Mouse (Mus musculus): ENCODE results near the gene Abca7.
A peak's percentile ranks its signal among the peaks of the same experiment; 100 is the strongest.
"Not testable (repeated sequence)": the region's sequence is repeated elsewhere in the genome, so short reads cannot be mapped to it uniquely, and the experiment has no call there.

Gene Abca7

DNA sequence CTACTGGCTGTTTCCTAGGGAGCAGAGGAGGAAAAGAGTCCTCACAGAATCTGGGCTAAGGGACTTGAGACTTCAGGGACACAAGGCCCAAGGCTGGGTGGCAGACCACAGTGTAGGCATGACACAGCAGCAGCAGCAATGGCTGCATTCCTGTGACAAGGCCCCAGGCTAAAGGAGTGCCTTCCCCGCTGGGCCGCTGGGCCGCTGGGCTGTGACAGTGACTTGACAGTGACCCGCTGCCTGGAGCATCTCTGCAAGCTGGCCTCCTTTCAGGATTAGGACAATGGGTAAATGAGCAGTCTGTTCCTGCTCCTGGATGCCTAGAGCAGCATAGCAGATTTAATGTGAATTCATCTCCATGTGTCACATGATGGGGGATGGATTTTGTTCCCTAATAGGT is 47.8 kb downstream of the Abca7 start:
- DNase-seq (ENCODE audit: extremely low spot score, low read depth, low spot score) = no peak

- DNase-seq (ENCODE audit: extremely low spot score, low read depth, low spot score) = not testable (repeated sequence)
Observed at GRCm38 (mm10) chr10:80045364-80045763, 49.1 kb downstream of the Abca7 start.

DNA sequence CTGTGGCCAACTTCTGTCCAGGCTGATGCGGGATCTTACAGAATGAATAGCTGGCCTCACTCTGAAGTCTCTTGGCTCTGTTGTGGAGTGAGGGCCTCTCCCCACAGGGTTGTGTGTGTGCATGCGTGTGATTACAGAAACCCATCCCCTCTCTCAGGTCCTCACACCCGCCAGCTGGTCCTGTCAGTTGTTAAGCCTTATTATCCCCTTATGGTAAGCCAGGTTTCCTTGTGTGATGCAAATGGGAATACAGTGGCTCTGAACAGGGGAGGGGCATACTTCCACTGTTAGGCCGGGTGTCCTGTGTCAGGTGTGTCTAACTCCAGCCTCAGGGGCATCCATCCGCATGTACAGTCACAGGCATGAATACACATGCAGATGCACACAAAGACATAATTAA is 49.5 kb downstream of the Abca7 start:
- no peak for DNase-seq (ENCODE audit: extremely low spot score, low read depth, low spot score)

DNA sequence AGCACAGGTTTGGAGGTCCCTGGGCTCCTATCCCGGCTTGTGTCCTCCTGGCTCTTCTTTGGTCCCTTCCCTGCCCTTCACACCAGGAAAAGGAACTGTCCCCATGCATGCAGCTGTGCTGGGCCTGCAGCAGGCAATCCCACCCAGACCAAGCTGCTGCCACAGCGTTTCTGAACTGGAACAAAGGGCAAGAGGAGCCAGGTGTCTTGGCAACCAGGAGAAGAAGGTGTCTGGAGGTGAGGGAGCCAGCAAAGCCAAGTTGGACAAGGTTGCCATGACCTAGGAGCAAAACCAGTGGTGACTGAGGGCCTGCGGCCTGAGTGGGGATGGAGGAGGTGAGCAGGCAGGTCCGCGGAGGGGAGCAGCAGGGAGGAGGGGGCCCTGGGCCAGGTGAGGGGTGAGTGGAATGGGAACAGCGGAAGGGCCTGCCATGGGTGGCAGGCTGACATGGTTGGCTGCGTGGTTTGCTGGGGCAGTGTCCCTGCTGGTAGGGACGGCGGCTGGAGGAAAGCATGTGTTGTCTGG is 50.8 kb downstream of the Abca7 start, which contains the start of gene Gpx4:
TSS of gene Gpx4 (plus strand) at position 126 of the 525 bp plus-strand sequence.
- no peak for DNase-seq (ENCODE audit: extremely low spot score, low read depth, low spot score)

DNA sequence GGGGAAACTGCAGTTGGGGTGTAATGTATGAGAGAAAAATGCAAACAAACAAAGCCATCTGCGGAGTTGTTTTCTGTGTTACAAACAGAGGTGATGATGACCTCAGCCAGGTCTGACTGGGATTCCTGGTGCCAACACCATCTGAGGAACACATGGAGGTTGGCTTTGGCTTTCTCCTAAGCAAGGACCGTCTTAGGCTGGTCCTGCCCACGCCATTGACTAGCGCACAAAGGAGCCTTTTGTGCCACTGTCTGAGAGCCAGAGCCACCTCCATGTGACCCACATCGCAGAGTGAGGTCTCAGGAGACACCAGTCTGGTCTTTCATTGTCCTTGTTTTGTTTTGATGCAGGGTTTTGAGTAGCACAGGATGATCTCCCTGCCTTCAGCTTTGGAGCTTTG is 52.1 kb downstream of the Abca7 start:
- no peak for DNase-seq (ENCODE audit: extremely low spot score, low read depth, low spot score)

GRCm38 (mm10) chr10:80048834-80049233 is 52.5 kb downstream of the Abca7 start:
- no peak for DNase-seq (ENCODE audit: extremely low spot score, low read depth, low spot score)

DNA sequence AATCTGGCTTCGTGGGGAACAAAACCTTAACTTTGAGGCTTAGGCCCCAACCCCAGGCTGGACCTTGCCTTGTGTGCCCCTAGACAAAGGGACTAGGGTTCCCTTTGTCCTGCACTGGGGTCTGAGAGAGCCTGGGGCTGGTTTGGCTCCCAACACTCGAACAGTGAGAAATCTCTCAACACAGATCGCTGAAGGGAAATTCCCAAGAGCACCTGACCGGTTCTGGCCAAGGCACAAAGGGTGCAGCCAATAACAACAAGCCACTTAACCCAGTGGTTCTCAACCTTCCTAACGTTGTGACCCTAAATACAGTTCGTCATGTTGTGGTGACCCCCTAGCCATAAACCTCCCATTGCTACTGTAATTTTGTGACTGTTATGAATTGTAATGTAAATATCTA is 54.0 kb downstream of the Abca7 start:
- no peak for DNase-seq (ENCODE audit: extremely low spot score, low read depth, low spot score)

DNA sequence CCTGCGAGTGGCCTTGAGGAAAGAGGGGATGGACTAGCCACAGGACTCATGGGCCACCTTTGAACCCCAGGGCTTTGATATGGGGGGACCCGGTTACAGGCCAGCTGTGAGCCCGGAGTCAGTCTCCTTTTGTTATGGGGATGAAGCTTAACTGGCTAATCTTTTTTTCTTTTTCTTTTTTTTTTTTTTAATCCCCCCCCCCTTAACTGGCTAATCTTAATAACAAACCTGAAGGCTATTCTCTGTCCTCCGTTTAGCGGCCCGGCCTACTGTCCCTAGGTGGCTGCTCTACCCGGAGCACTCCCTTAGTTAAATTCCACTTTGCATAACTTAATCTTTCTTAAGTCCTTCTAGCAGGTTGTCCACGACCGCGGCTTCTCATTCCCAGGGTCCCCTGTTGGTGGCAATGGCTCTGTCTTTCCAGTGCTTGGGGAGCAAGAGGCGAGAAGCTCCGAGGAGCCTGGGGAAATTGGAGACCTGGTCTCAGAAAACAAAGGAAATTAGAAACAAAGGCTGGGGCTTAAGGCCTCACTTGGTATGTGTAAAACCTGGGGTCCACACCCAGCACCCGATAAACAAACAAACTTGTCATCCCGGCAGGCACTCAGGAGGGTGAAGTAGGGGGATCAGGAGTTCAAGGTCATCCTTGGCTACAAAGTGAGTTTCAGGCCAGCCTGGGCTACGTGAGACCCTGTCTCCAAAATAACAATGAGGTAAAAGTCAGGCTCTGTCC is 54.8 kb downstream of the Abca7 start:
- no peak for DNase-seq (ENCODE audit: extremely low spot score, low read depth, low spot score)

GRCm38 (mm10) chr10:80051618-80052373 is 55.5 kb downstream of the Abca7 start:
- DNase-seq (ENCODE audit: extremely low spot score, low read depth, low spot score) = no peak

GRCm38 (mm10) chr10:80052374-80052764 is 56.1 kb downstream of the Abca7 start:
- no peak for DNase-seq (ENCODE audit: extremely low spot score, low read depth, low spot score)

- DNase-seq (ENCODE audit: extremely low spot score, low read depth, low spot score) = peak; percentile 96
Observed at GRCm38 (mm10) chr10:80053259-80053780, 57.0 kb downstream of the Abca7 start.

GRCm38 (mm10) chr10:80053831-80054815 is 57.8 kb downstream of the Abca7 start:
- DNase-seq (ENCODE audit: extremely low spot score, low read depth, low spot score) = no peak

DNA sequence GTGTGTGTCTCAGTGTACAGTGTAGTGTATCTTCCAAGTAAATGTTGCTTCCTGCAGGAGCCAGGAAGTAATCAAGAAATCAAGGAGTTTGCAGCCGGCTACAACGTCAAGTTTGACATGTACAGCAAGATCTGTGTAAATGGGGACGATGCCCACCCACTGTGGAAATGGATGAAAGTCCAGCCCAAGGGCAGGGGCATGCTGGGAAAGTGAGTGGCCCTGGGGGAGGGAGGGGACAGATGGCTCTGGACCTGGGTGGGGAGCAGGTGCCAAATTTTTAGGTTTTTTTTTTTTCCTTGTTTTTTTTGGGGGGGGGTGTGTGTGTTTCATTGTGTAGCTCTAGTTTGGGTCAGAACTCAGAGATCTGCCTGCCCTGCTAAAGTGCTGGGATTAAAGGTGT is 58.6 kb downstream of the Abca7 start:
- DNase-seq (ENCODE audit: extremely low spot score, low read depth, low spot score) = not testable (repeated sequence)

GRCm38 (mm10) chr10:80055364-80055763 is 59.1 kb downstream of the Abca7 start:
- no peak for DNase-seq (ENCODE audit: extremely low spot score, low read depth, low spot score)

DNA sequence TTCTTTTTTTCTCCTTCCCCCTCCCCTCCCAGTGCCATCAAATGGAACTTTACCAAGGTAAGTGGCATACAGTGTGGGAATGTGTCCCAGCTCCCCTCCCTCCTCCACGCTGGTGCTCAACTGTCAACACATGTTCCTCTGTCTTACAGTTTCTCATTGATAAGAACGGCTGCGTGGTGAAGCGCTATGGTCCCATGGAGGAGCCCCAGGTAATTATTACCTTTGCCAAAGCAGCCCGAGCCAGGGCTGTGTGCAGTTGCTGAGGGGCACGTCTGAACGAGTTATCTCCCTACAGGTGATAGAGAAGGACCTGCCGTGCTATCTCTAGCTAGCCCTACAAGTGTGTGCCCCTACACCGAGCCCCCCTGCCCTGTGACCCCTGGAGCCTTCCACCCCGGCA is 59.6 kb downstream of the Abca7 start:
- no peak for DNase-seq (ENCODE audit: extremely low spot score, low read depth, low spot score)

DNA sequence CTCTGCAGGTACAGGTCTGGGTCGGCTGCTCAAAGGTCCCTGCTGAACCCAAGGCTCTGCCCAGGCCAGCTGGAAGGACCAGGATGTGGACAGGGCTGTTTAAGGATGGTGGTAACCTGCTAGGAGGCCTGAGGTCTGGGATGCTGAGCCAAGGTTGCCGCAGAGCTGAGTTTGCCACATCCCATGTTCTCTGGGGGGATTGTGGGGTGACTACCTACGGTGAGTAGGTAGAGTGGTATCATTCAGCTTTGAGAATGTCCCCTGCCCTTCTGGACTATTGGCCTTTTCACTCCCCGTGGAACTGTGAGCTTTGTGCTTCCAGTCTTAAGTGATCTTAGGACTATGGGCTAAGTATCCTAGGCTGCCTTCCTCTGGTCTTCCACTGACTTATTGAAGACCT is 60.2 kb downstream of the Abca7 start:
- no peak for DNase-seq (ENCODE audit: extremely low spot score, low read depth, low spot score)

- DNase-seq (ENCODE audit: extremely low spot score, low read depth, low spot score) = no peak
Observed at GRCm38 (mm10) chr10:80056976-80057682, 60.8 kb downstream of the Abca7 start.

- DNase-seq (ENCODE audit: extremely low spot score, low read depth, low spot score) = no peak
Observed at GRCm38 (mm10) chr10:80057683-80058326, 61.5 kb downstream of the Abca7 start.

- no peak for DNase-seq (ENCODE audit: extremely low spot score, low read depth, low spot score)
Observed at GRCm38 (mm10) chr10:80063104-80063503, 66.8 kb downstream of the Abca7 start.
